Mouse (Mus musculus) stomach, postnatal 0 days (tissue): ENCODE data around the gene Lrrk1.

Experiments used
- CTCF ChIP-seq: IDR thresholded peaks from 2 replicates; pipeline ENCODE4 v1.5.1; 2016; ENCODE audit warnings: antibody characterized with exemption, low read depth, mild to moderate bottlenecking, moderate library complexity
- EP300 ChIP-seq: optimal IDR thresholded peaks from 2 replicates; pipeline ENCODE3; 2016; ENCODE audit warnings: antibody characterized with exemption

DNA sequence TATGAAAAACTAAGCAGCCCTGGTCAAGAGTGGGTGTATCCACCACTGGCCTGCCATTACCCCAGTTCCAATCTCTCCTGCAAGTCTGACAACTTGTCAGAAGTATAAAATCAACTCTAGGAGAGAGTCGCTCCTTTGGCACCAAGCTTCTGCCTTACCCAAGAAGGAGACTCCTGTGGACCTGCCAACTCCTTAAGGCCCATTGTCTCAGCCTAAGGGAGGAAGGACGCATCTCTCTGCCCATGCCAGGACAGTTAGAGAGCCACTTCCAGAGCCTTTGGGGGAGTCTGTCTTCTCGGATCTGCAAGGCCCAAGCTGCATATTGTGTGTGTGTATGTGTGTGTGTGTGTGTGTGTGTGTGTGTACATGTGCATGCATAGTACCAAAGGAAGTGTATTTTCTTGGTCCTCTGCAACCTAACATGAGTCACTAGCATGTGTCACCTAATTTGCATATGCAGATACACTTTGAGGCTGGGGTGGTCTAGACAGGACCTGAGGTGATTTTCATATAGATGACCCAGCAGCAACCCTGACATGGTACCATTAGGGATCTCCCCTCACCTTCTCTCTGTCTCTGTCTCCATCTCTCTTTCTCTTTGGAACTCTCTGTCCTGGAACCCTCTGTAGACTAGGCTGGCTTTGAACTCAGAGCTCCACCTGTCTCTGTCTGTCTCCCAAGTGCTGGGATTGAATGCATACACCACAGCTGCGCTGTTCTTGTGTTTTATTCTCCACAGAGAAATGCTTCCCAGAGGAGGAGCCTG, 168.9 kb downstream of the Lrrk1 start:
- TF ChIP-seq CTCF (no peak), EP300 (no peak)
